Mouse (Mus musculus) C2C12 (cell line): Measurements from ENCODE around the gene Mtmr4. TPM values are rescaled to one million over a fixed set of nuclear protein-coding genes. Genes with fewer than 3 reads are reported as not detected.

Experiments used
- H3K27me3 ChIP-seq: one replicate; pipeline ENCODE4 v1.6.1; 2011; ENCODE audit not compliant: control insufficient read depth, insufficient read depth, insufficient read length
- H3K36me3 ChIP-seq: one replicate; pipeline ENCODE4 v1.6.1; 2011; ENCODE audit not compliant: control insufficient read depth, insufficient read depth
- H3K4me3 ChIP-seq: one replicate; pipeline ENCODE4 v1.5.1; 2011; ENCODE audit warnings: mild to moderate bottlenecking, control low read depth; ENCODE audit not compliant: poor library complexity, insufficient read depth, severe bottlenecking
- H3K79me2 ChIP-seq: one replicate; pipeline ENCODE4 v1.6.1; 2011; ENCODE audit not compliant: control insufficient read depth, insufficient read depth
- H3K79me3 ChIP-seq: one replicate; pipeline ENCODE4 v1.6.1; 2011; ENCODE audit warnings: low read depth, control low read depth
- H3ac ChIP-seq: one replicate; pipeline ENCODE3; 2011; ENCODE audit warnings: low read depth; ENCODE audit not compliant: control insufficient read depth, insufficient read length
- CEBPB ChIP-seq: IDR thresholded peaks from one replicate; pipeline ENCODE4 v1.6.1; 2011; ENCODE audit warnings: low read depth, mild to moderate bottlenecking, control low read depth, moderate library complexity
- CTCF ChIP-seq: IDR thresholded peaks from one replicate; pipeline ENCODE4 v1.5.1; 2011; ENCODE audit not compliant: control insufficient read depth, insufficient read depth, insufficient read length
- FOSL1 ChIP-seq: IDR thresholded peaks from one replicate; pipeline ENCODE4 v1.8.0; 2011; ENCODE audit warnings: mild to moderate bottlenecking, low read length; ENCODE audit not compliant: poor library complexity, insufficient read depth, severe bottlenecking
- MAX ChIP-seq: IDR thresholded peaks from one replicate; pipeline ENCODE4 v1.6.1; 2011; ENCODE audit warnings: mild to moderate bottlenecking, control low read depth
- MYOD1 ChIP-seq: IDR thresholded peaks from one replicate; pipeline ENCODE4 v1.6.1; 2011; ENCODE audit warnings: low read depth; ENCODE audit not compliant: control insufficient read depth, insufficient read length
- MYOG ChIP-seq: IDR thresholded peaks from one replicate; pipeline ENCODE4 v1.6.1; 2011; ENCODE audit not compliant: control insufficient read depth, insufficient read length; ENCODE audit errors: extremely low read depth
- USF1 ChIP-seq: IDR thresholded peaks from one replicate; pipeline ENCODE4 v1.6.1; 2011; ENCODE audit warnings: low read depth, mild to moderate bottlenecking, control low read depth, moderate library complexity
- long read RNA-seq, 2 experiments: library from polyadenylated mRNA; unstranded; transcript quantifications; one replicate each; pipeline ENCODE4 v2.0.0; 2019 to 2020
- polyA plus RNA-seq: library from polyadenylated mRNA; unstranded; fragments of >200 nt; fragmentation: generic; extraction: Trizol; gene quantifications from one replicate; pipeline ENCODE4 v1.2.1, GENCODE M21; 2012; ENCODE audit warnings: missing spikeins

Mtmr4 gene
- 28.0 TPM for polyA plus RNA-seq
- long read RNA-seq, experiment 1, partial matches to known transcripts: 1 of 3 reads
- long read RNA-seq, experiment 1, other reads (novel, unspliced or antisense): 2 of 3 reads
- long read RNA-seq, experiment 2, full-length matches to known transcripts: 9 of 121 reads
- long read RNA-seq, experiment 2, partial matches to known transcripts: 10 of 121 reads
- long read RNA-seq, experiment 2, other reads (novel, unspliced or antisense): 102 of 121 reads

GRCm38 (mm10) chr11:87591526-87592353 lies at the start of gene Mtmr4:
Gene Mtmr4 (plus strand): TSS chr11:87592162.
- peak within 1 kb of the TSS; percentile 77 for H3K4me3 ChIP-seq
- TF ChIP-seq FOSL1 (peak; percentile 33), MYOD1 (peak; percentile 67), MAX (no peak), MYOG (no peak)

GRCm38 (mm10) chr11:87542285-87542684 lies 49.7 kb upstream of the Mtmr4 start:
- Histone ChIP-seq H3K79me3 (no peaks in the 10 kb centered on the region), H3ac (no peak overlapping the region), H3K4me3 (no peak overlapping the region), H3K27me3 (peaks cover 6% of the 10 kb centered on the region), H3K36me3 (no peaks in the 10 kb centered on the region), H3K79me2 (no peaks in the 10 kb centered on the region)
- TF ChIP-seq USF1: peak; percentile 66
- TF ChIP-seq MYOG: no peak

More at GRCm38 (mm10) chr11:87591526-87592353, at the start of gene Mtmr4:
- H3K79me2 ChIP-seq: peaks cover 30% of the 10 kb centered on the region
- peaks cover 2% of the 10 kb centered on the region for H3K36me3 ChIP-seq
- H3K27me3 ChIP-seq: no peaks in the 10 kb centered on the region
- peaks cover 7% of the 10 kb centered on the region for H3K79me3 ChIP-seq
- H3ac ChIP-seq: peak within 1 kb of the TSS; percentile 86

- Histone ChIP-seq H3ac (no peak overlapping the region), H3K79me2 (no peaks in the 10 kb centered on the region), H3K79me3 (no peaks in the 10 kb centered on the region), H3K36me3 (no peaks in the 10 kb centered on the region), H3K4me3 (no peak overlapping the region), H3K27me3 (peaks cover 8% of the 10 kb centered on the region)
- TF ChIP-seq CTCF: no peak
These were observed 49.1 kb upstream of the Mtmr4 start for GRCm38 (mm10) chr11:87542906-87543305.

GRCm38 (mm10) chr11:87553342-87553741 lies 38.6 kb upstream of the Mtmr4 start:
- TF ChIP-seq USF1: no peak
- no peak for TF ChIP-seq MYOG
- TF ChIP-seq MYOD1: no peak
- Histone ChIP-seq H3K79me3 (no peaks in the 10 kb centered on the region), H3K36me3 (no peaks in the 10 kb centered on the region), H3K27me3 (peaks cover 28% of the 10 kb centered on the region), H3K79me2 (no peaks in the 10 kb centered on the region), H3ac (no peak overlapping the region), H3K4me3 (no peak overlapping the region)

- no peaks in the 10 kb centered on the region for H3K79me2 ChIP-seq
- no peak overlapping the region for H3ac ChIP-seq
- H3K4me3 ChIP-seq: no peak overlapping the region
- H3K27me3 ChIP-seq: peaks cover 23% of the 10 kb centered on the region
- no peaks in the 10 kb centered on the region for H3K36me3 ChIP-seq
- no peaks in the 10 kb centered on the region for H3K79me3 ChIP-seq
- TF ChIP-seq USF1: no peak
- TF ChIP-seq CEBPB: no peak
- no peak for TF ChIP-seq MAX
- TF ChIP-seq CTCF: no peak
These were observed 37.6 kb upstream of the Mtmr4 start for GRCm38 (mm10) chr11:87554386-87554785.

- peaks cover 26% of the 10 kb centered on the region for H3K27me3 ChIP-seq
- H3K4me3 ChIP-seq: no peak overlapping the region
- no peaks in the 10 kb centered on the region for H3K79me2 ChIP-seq
- no peak overlapping the region for H3ac ChIP-seq
- H3K36me3 ChIP-seq: no peaks in the 10 kb centered on the region
- H3K79me3 ChIP-seq: no peaks in the 10 kb centered on the region
- TF ChIP-seq MAX: no peak
- TF ChIP-seq CTCF: no peak
- TF ChIP-seq FOSL1: no peak
These were observed 36.8 kb upstream of the Mtmr4 start for GRCm38 (mm10) chr11:87555106-87555703.
